Mouse (Mus musculus): ENCODE results near the gene Hoxb8.

Gene Hoxb8

GRCm38 (mm10) chr11:96315344-96315681 is 33.6 kb downstream of the Hoxb8 start:
- DNase-seq (ENCODE audit: low spot score): no peak

GRCm38 (mm10) chr11:96316696-96317607 is 35.2 kb downstream of the Hoxb8 start:
- DNase-seq (ENCODE audit: low spot score): no peak

- no peak for DNase-seq (ENCODE audit: low spot score)
Measured at GRCm38 (mm10) chr11:96317608-96318367, 36.1 kb downstream of the Hoxb8 start, which contains the start of gene Hoxb4. Gene Hoxb4 (plus strand): TSS chr11:96318267.

GRCm38 (mm10) chr11:96318368-96319070 is 36.8 kb downstream of the Hoxb8 start:
- peak; percentile 82 for DNase-seq (ENCODE audit: low spot score)

- no peak for DNase-seq (ENCODE audit: low spot score)
Measured at GRCm38 (mm10) chr11:96319071-96319902, 37.6 kb downstream of the Hoxb8 start.

GRCm38 (mm10) chr11:96319910-96320309 is 38.2 kb downstream of the Hoxb8 start:
- DNase-seq (ENCODE audit: low spot score): no peak

- no peak for DNase-seq (ENCODE audit: low spot score)
Measured at GRCm38 (mm10) chr11:96320688-96321087, 39.0 kb downstream of the Hoxb8 start.

- DNase-seq (ENCODE audit: low spot score): no peak
Measured at GRCm38 (mm10) chr11:96321846-96322245, 40.1 kb downstream of the Hoxb8 start.

- DNase-seq (ENCODE audit: low spot score): no peak
Measured at GRCm38 (mm10) chr11:96322738-96323137, 41.0 kb downstream of the Hoxb8 start.

- no peak for DNase-seq (ENCODE audit: low spot score)
Measured at GRCm38 (mm10) chr11:96323154-96323553, 41.4 kb downstream of the Hoxb8 start, which contains the start of gene Hoxb3. Gene Hoxb3 (plus strand): TSS chr11:96323326.

- no peak for DNase-seq (ENCODE audit: low spot score)
Measured at GRCm38 (mm10) chr11:96324125-96324524, 42.4 kb downstream of the Hoxb8 start.

- DNase-seq (ENCODE audit: low spot score): no peak
Measured at GRCm38 (mm10) chr11:96324965-96325364, 43.3 kb downstream of the Hoxb8 start.

GRCm38 (mm10) chr11:96325747-96326212 is 44.1 kb downstream of the Hoxb8 start:
- no peak for DNase-seq (ENCODE audit: low spot score)

GRCm38 (mm10) chr11:96326705-96327104 is 45.0 kb downstream of the Hoxb8 start:
- DNase-seq (ENCODE audit: low spot score): no peak

- DNase-seq (ENCODE audit: low spot score): no peak
Measured at GRCm38 (mm10) chr11:96327122-96327521, 45.4 kb downstream of the Hoxb8 start.

GRCm38 (mm10) chr11:96327750-96328149 is 46.0 kb downstream of the Hoxb8 start:
- DNase-seq (ENCODE audit: low spot score): no peak

- DNase-seq (ENCODE audit: low spot score): no peak
Measured at GRCm38 (mm10) chr11:96328605-96329004, 46.9 kb downstream of the Hoxb8 start.

- DNase-seq (ENCODE audit: low spot score): no peak
Measured at GRCm38 (mm10) chr11:96332105-96332504, 50.4 kb downstream of the Hoxb8 start.

- no peak for DNase-seq (ENCODE audit: low spot score)
Measured at GRCm38 (mm10) chr11:96332618-96333032, 50.9 kb downstream of the Hoxb8 start.

- DNase-seq (ENCODE audit: low spot score): no peak
Measured at GRCm38 (mm10) chr11:96333241-96334001, 51.7 kb downstream of the Hoxb8 start.

GRCm38 (mm10) chr11:96334002-96334364 is 52.3 kb downstream of the Hoxb8 start:
- DNase-seq (ENCODE audit: low spot score): no peak

Data from lung, postnatal 25 days (tissue).